Mouse (Mus musculus): ENCODE measurements around the gene Phf10. TPM values are rescaled to one million over a fixed set of nuclear protein-coding genes. Genes with fewer than 3 reads are reported as not detected.
"Not testable (repeated sequence)": the region's sequence is repeated elsewhere in the genome, so short reads cannot be mapped to it uniquely, and the experiment has no call there.

The Phf10 gene
- total RNA-seq, 1 experiment from 2014 or later: 28.4 TPM

DNA sequence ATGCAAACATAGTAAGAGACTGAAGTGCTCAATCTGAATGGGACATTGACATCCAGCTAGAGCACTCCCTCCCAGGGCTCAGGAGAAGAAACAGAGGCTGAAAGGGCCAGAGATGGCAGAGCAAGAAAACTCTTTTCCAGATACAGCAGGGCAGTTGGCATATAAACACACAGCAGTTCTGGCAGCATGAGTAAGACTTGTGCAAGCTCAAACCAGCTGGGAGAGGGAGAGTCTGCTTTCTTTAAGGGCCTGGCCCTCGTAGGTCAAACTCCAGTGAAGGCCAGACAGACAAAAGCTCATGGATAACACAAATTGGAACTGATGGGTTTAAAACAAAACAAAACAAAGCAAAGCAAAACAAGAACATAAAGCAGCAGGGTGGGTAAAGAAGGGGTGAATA is 54.5 kb downstream of the Phf10 start:
- ATAC-seq (replicated peaks; ENCODE audit: insufficient number of reproducible peaks, low FRiP score, low TSS enrichment, poor library complexity, severe bottlenecking): no peak

DNA sequence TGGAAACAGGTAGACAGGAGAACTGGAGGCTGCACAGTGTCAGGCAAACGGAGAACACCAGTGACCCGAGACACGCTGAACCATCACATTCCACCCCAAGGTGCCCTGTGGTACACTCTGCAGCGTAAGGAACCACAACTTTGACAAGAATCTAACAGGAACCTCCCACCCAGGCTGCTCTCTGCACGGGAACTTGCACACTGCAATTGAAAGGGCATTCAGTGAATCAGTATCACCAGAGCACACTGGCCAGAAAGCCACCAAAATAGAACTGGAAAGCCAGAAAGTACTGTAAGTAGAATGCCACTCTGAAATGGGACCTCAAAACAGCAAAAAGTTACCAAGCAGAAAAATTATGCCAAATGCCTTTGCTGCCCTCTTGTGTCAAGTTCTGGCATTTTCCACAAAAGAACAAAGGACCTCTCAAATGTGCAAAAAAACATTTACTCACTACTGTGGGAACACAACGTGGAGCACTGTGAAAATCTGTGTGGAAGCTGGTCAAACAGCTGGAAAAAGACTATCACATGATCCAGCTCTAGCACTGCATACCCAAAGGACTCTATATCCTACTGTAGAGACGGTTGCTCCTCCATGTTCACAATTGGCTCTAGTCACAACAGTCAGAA is 56.3 kb downstream of the Phf10 start:
- no peak for ATAC-seq (replicated peaks; ENCODE audit: insufficient number of reproducible peaks, low FRiP score, low TSS enrichment, poor library complexity, severe bottlenecking)

DNA sequence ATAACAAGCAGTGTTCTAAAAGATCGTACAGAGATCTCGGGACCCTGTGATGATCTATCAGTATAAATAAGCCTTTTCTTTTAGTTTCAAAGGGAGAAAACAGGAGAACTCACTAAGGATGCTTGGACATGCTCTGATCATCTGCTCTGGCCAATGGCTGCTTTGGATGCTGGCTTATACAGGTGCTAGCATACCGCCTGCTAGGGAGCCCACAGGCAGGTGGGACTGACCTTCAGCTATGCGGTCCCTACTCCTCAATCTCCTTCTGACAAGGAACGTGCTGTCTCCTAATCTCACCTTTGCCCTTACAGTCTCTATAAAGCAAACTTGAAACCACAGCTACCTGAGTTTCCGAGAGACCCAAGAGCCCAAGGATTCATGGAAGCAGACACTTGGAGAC is 56.9 kb downstream of the Phf10 start:
- no peak for ATAC-seq (replicated peaks; ENCODE audit: insufficient number of reproducible peaks, low FRiP score, low TSS enrichment, poor library complexity, severe bottlenecking)

DNA sequence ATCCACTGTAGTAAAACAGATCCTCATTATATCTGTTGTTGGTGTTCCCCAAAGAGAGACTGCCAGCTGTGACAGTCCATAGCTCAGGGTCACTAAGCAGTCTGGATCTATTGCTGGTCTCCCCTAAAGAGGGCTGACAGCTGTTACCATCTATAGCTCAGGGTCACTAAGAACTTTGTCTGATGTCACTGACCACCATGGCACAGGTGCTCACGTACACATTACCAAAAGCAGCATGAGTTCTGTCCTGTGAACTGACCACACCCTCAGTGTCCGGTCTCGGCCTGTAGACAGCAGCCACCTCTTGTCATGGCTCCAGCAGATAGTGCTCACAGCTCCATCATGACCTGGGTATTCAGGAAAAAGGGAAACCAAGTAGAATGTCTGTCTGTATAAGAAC is 57.9 kb downstream of the Phf10 start:
- ATAC-seq (replicated peaks; ENCODE audit: insufficient number of reproducible peaks, low FRiP score, low TSS enrichment, poor library complexity, severe bottlenecking): no peak

DNA sequence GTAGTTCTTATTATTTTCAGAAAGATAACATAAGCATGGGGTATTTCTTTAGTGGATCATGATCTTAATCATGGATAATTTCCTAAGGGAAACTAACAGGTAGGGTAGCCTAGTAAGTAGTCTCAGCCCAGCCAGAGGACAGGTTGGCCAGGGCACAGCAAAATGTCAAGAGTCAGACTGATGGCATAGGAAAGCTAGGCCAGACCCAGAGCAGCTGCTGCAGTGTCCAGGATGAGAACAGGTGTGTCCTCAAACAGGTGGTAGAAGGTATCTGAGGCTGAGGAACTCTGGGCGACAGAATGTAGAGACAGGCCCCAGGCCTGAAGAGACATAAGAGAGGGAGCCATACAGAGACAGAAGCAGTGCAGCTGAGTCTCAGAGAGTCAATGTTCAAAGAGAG is 62.1 kb downstream of the Phf10 start:
- no peak for ATAC-seq (replicated peaks; ENCODE audit: insufficient number of reproducible peaks, low FRiP score, low TSS enrichment, poor library complexity, severe bottlenecking)

DNA sequence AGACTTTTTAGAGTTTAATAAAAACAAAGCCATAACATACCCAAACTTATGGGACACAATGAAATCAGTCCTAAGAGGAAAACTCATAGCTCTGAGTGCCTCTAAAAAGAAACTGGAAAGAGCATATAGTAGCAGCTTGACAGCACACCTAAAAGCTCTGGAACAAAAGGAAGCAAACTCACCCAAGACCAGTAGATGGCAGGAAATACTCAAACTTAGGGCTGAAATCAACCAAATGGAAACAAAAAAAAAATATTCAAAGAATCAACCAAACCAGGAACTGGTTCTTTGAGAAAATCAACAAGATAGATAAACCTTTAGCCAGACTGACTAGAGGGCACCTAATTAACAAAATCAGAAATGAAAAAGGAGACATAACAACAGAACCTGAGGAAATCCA is 66.0 kb downstream of the Phf10 start:
- ATAC-seq (replicated peaks; ENCODE audit: insufficient number of reproducible peaks, low FRiP score, low TSS enrichment, poor library complexity, severe bottlenecking): not testable (repeated sequence)

Other genes with a start within 250 kb of the Phf10 start
- gene Wdr27, start 18.1 kb downstream of the Phf10 start, total RNA-seq (2017): 1.6 TPM in 1 of 3 replicates, not detected in the others
- 15.5 to 27.8 TPM (median 23.1 TPM) in 3 replicates for gene 1600012H06Rik, start 18.1 kb downstream of the Phf10 start, total RNA-seq (2017)
- 9.5 to 14.7 TPM (median 11.4 TPM) in 3 replicates for gene 9030025P20Rik, start 17.2 kb upstream of the Phf10 start, total RNA-seq (2017)
- gene Gm3417, start 17.5 kb upstream of the Phf10 start, total RNA-seq (2017): 1.6 TPM in 1 of 3 replicates, not detected in the others
- gene Gm3435, start 48.9 kb upstream of the Phf10 start, total RNA-seq (2017): 3.3 to 5.3 TPM (median 3.9 TPM) in 3 replicates
- 95.1 to 106 TPM (median 98.2 TPM) in 3 replicates for gene Ermard, start 79.9 kb upstream of the Phf10 start, total RNA-seq (2017)
- gene Tcte3, start 80.2 kb upstream of the Phf10 start, total RNA-seq (2017): 0.75 to 1.7 TPM in 2 of 3 replicates, not detected in the other
- gene Gm3448, start 80.3 kb upstream of the Phf10 start, total RNA-seq (2017): 11.6 to 15.3 TPM (median 14.7 TPM) in 3 replicates